Mouse (Mus musculus): ENCODE measurements around the gene 4930432K21Rik. TPM values are rescaled to one million over a fixed set of nuclear protein-coding genes. Genes with fewer than 3 reads are reported as not detected.
A peak's percentile ranks its signal among the peaks of the same experiment; 100 is the strongest.

Gene 4930432K21Rik
- total and polyA plus RNA-seq, 3 experiments = 0.17 to 0.44 (median 0.35) TPM

GRCm38 (mm10) chr8:84208381-84209380 is 60.9 kb downstream of the 4930432K21Rik start:
- DNase-seq = no peak

- DNase-seq = peak; percentile 82
Observed at GRCm38 (mm10) chr8:84210167-84210791, 62.5 kb downstream of the 4930432K21Rik start.

- no peak for DNase-seq
Observed at GRCm38 (mm10) chr8:84211202-84211601, 63.4 kb downstream of the 4930432K21Rik start.

- DNase-seq = no peak
Observed at GRCm38 (mm10) chr8:84211881-84212563, 64.2 kb downstream of the 4930432K21Rik start.

- DNase-seq = no peak
Observed at GRCm38 (mm10) chr8:84213277-84213676, 65.5 kb downstream of the 4930432K21Rik start.

- no peak for DNase-seq
Observed at GRCm38 (mm10) chr8:84217206-84217605, 69.4 kb downstream of the 4930432K21Rik start.

GRCm38 (mm10) chr8:84218143-84218542 is 70.3 kb downstream of the 4930432K21Rik start:
- no peak for DNase-seq

GRCm38 (mm10) chr8:84220105-84220504 is 72.3 kb downstream of the 4930432K21Rik start:
- no peak for DNase-seq

Small RNA genes lying within 50 kb of the gene (microRNA-seq; reads per million reads assigned to microRNA genes)
- gene Gm25110 (0 reads per million in 2 experiments), gene Mir181c (821 to 845 reads per million in 2 experiments), gene Mir181d (669 to 964 reads per million in 2 experiments), gene Mir23a (26,641 to 46,703 reads per million in 2 experiments), gene Mir24-2 (0 reads per million in 2 experiments), gene Mir27a (959 to 1,577 reads per million in 2 experiments), gene Mir3074-2 (0 reads per million in 2 experiments)

Other genes with a start within 250 kb of the 4930432K21Rik start
- gene Adgrl1, start 247.9 kb upstream of the 4930432K21Rik start, total RNA-seq (2021) = 10 to 100 TPM; 58.4 to 97.0 TPM
- gene Adgrl1, start 247.9 kb upstream of the 4930432K21Rik start, polyA plus RNA-seq (2012; rRNA removed) = 101 and 112 TPM in 2 replicates
- 1 to 10 TPM; 1.7 to 1.9 TPM for gene Gm10644, start 192.8 kb upstream of the 4930432K21Rik start, total RNA-seq (2021)
- 2.5 and 3.7 TPM in 2 replicates for gene Gm10644, start 192.8 kb upstream of the 4930432K21Rik start, polyA plus RNA-seq (2012; rRNA removed)
- gene Asf1b, start 192.5 kb upstream of the 4930432K21Rik start, total RNA-seq (2021) = 1 to 10 TPM; 2.5 to 3.4 TPM
- gene Asf1b, start 192.5 kb upstream of the 4930432K21Rik start, polyA plus RNA-seq (2012; rRNA removed) = 13.6 and 15.4 TPM in 2 replicates
- gene Prkaca, start 175.0 kb upstream of the 4930432K21Rik start, total RNA-seq (2021) = 100 to 1,000 TPM; 269 to 327 TPM
- gene Prkaca, start 175.0 kb upstream of the 4930432K21Rik start, polyA plus RNA-seq (2012; rRNA removed) = 125 and 154 TPM in 2 replicates
- gene Samd1, start 150.4 kb upstream of the 4930432K21Rik start, total RNA-seq (2021) = 10 to 100 TPM; 27.1 to 45.3 TPM
- 32.1 and 37.6 TPM in 2 replicates for gene Samd1, start 150.4 kb upstream of the 4930432K21Rik start, polyA plus RNA-seq (2012; rRNA removed)
- gene 1700067K01Rik, start 146.5 kb upstream of the 4930432K21Rik start, total RNA-seq (2021) = under 1 TPM; 0.21 to 0.46 TPM
- gene 1700067K01Rik, start 146.5 kb upstream of the 4930432K21Rik start, polyA plus RNA-seq (2012; rRNA removed) = 0.13 and 0.66 TPM in 2 replicates
- not detected for gene 2210011C24Rik, start 135.9 kb upstream of the 4930432K21Rik start, total RNA-seq (2021)
- 0.19 and 0.87 TPM in 2 replicates for gene 2210011C24Rik, start 135.9 kb upstream of the 4930432K21Rik start, polyA plus RNA-seq (2012; rRNA removed)
- 1 to 10 TPM in 1 of 2 experiments, under 1 TPM in 1; 0.26 to 2.5 TPM for gene Palm3, start 126.6 kb upstream of the 4930432K21Rik start, total RNA-seq (2021)
- gene Palm3, start 126.6 kb upstream of the 4930432K21Rik start, polyA plus RNA-seq (2012; rRNA removed) = 0.59 and 1.2 TPM in 2 replicates
- gene Il27ra, start 105.4 kb upstream of the 4930432K21Rik start, total RNA-seq (2021) = 1 to 10 TPM; 2.0 to 2.5 TPM
- gene Il27ra, start 105.4 kb upstream of the 4930432K21Rik start, polyA plus RNA-seq (2012; rRNA removed) = 2.0 and 2.7 TPM in 2 replicates
- not detected for gene Rln3, start 103.0 kb upstream of the 4930432K21Rik start, total RNA-seq (2021)
- gene Rln3, start 103.0 kb upstream of the 4930432K21Rik start, polyA plus RNA-seq (2012; rRNA removed) = 0.36 and 0.46 TPM in 2 replicates
- 1 to 10 TPM; 1.6 to 4.1 TPM for gene Gm10643, start 82.9 kb upstream of the 4930432K21Rik start, total RNA-seq (2021)
- 0.36 and 0.55 TPM in 2 replicates for gene Gm10643, start 82.9 kb upstream of the 4930432K21Rik start, polyA plus RNA-seq (2012; rRNA removed)
- gene Rfx1, start 81.2 kb upstream of the 4930432K21Rik start, total RNA-seq (2021) = 10 to 100 TPM; 17.1 to 19.9 TPM
- 34.5 and 36.6 TPM in 2 replicates for gene Rfx1, start 81.2 kb upstream of the 4930432K21Rik start, polyA plus RNA-seq (2012; rRNA removed)
- gene Dcaf15, start 43.3 kb upstream of the 4930432K21Rik start, total RNA-seq (2021) = 10 to 100 TPM; 14.4 to 18.2 TPM
- 60.2 and 62.7 TPM in 2 replicates for gene Dcaf15, start 43.3 kb upstream of the 4930432K21Rik start, polyA plus RNA-seq (2012; rRNA removed)
- gene Podnl1, start 22.0 kb upstream of the 4930432K21Rik start, total RNA-seq (2021) = under 1 TPM; 0.23 to 0.31 TPM
- 2.4 and 2.5 TPM in 2 replicates for gene Podnl1, start 22.0 kb upstream of the 4930432K21Rik start, polyA plus RNA-seq (2012; rRNA removed)
- 10 to 100 TPM; 28.5 to 39.0 TPM for gene Cc2d1a, start 89 bp upstream of the 4930432K21Rik start, total RNA-seq (2021)
- gene Cc2d1a, start 89 bp upstream of the 4930432K21Rik start, polyA plus RNA-seq (2012; rRNA removed) = 35.8 and 37.1 TPM in 2 replicates
- gene Nanos3, start 37.2 kb downstream of the 4930432K21Rik start, total RNA-seq (2021) = 1 to 10 TPM; 1.1 to 1.3 TPM
- gene Nanos3, start 37.2 kb downstream of the 4930432K21Rik start, polyA plus RNA-seq (2012; rRNA removed) = 0.36 and 1.0 TPM in 2 replicates
- gene Zswim4, start 89.0 kb downstream of the 4930432K21Rik start, total RNA-seq (2021) = 10 to 100 TPM; 31.4 to 55.6 TPM
- gene Zswim4, start 89.0 kb downstream of the 4930432K21Rik start, polyA plus RNA-seq (2012; rRNA removed) = 66.3 and 76.1 TPM in 2 replicates
- 100 to 1,000 TPM; 268 to 291 TPM for gene D8Ertd738e, start 101.7 kb downstream of the 4930432K21Rik start, total RNA-seq (2021)
- gene D8Ertd738e, start 101.7 kb downstream of the 4930432K21Rik start, polyA plus RNA-seq (2012; rRNA removed) = 58.8 and 67.3 TPM in 2 replicates
- gene Mri1, start 109.3 kb downstream of the 4930432K21Rik start, total RNA-seq (2021) = 10 to 100 TPM; 27.9 to 38.1 TPM
- gene Mri1, start 109.3 kb downstream of the 4930432K21Rik start, polyA plus RNA-seq (2012; rRNA removed) = 239 and 243 TPM in 2 replicates
- gene Ccdc130, start 122.4 kb downstream of the 4930432K21Rik start, total RNA-seq (2021) = 10 to 100 TPM; 19.3 to 25.8 TPM
- gene Ccdc130, start 122.4 kb downstream of the 4930432K21Rik start, polyA plus RNA-seq (2012; rRNA removed) = 15.9 and 16.5 TPM in 2 replicates
- 1 to 10 TPM; 5.6 to 7.8 TPM for gene Cacna1a, start 240.4 kb downstream of the 4930432K21Rik start, total RNA-seq (2021)
- 28.8 and 41.6 TPM in 2 replicates for gene Cacna1a, start 240.4 kb downstream of the 4930432K21Rik start, polyA plus RNA-seq (2012; rRNA removed)

Measured in adrenal gland, adult 2 months (tissue).